Mouse (Mus musculus): ENCODE measurements at regions not wholly inside any gene's neighbourhood (a gene's known extent, or its start where the extent isn't known, plus 50 kb on each side); places are given as distances from the start of the nearest gene placed in this dataset.

DNA sequence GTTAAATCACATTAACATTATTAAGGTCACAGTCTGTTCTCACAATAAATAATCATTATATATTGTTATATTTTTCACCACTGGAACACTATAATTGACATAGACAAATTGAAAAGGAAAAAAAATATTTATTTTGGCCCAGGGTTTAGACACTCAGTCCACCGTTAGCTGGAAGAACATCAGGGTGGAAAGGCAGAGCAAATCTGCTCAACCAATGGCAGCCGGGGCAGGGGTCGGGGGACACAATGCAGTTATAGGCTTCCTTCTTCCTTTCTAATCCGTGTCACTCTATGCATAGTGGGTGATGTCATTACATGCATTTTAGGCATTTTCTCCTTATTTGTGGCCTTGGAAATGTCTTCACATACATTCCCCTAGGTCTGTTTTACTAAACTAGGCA, 552.8 kb upstream of the Tenm3 start:
- no peak for DNase-seq (ENCODE audit: low spot score in 2 of 2)

DNA sequence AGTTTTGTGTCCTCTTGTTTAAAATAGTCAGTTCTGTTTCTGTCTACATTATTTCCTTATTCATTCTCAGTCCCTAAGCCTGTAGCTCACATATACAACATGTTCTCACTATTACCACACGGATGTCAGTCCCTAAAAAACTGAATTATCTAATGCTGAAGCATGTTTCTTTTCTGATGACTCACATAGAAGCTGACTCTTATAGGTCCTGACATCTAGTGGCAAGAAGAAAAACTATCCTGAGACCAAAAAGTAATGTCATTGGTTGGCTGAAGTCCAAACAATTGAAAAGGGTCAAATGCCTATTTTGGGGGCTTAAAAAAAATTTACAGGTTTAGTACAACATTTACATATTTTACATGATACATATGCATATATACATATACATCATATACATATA, 551.3 kb upstream of the Tenm3 start:
- no peak for DNase-seq (ENCODE audit: low spot score in 2 of 2)

DNA sequence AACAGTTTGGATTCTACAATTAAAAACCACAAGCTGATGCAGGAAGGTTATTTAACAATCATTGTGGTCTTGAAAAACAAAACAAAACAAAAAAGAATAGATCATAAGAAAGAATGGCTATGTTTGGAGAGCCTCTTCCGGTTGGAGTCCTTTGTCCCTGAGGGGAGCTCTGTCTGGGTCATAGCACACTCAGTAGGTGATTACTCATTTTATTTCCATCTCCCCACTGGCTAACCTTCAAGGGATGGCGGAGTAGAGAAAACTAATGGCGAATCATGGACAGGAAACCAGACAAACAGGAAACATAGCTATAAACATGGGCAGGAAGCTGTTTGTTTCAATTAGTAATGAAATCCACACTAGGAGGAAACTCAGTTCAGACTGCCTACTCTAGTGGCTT, 545.8 kb upstream of the Tenm3 start:
- no peak for DNase-seq (ENCODE audit: low spot score in 2 of 2)

- no peak for DNase-seq (ENCODE audit: low spot score in 2 of 2)
Observed at GRCm38 (mm10) chr8:49387587-49387986, 543.8 kb upstream of the Tenm3 start.

GRCm38 (mm10) chr8:49372686-49373085, 528.9 kb upstream of the Tenm3 start:
- no peak for DNase-seq (ENCODE audit: low spot score in 2 of 2)

- no peak for DNase-seq (ENCODE audit: low spot score in 2 of 2)
Observed at GRCm38 (mm10) chr8:49362682-49363081, 518.9 kb upstream of the Tenm3 start.

DNA sequence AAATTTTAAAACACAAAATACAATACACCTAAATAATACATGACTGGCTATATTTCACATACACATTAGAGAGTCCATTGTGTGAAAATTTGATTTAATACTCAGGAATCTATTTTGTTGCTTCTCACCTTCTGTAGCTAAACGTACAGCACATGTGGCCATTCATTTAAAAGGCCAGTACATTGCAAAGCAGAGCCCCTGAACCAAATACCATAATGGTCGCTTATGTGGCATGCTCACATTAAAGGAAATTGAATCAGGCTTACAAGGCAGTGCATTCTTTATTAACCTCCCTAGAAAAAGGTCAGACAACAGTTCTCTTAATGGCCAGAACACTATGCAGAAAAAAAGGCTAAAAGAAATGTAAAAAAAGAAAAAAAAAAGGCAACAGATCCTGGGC, 517.7 kb upstream of the Tenm3 start:
- DNase-seq (ENCODE audit: low spot score in 2 of 2), result no peak

- no peak for DNase-seq (ENCODE audit: low spot score in 2 of 2)
Observed at GRCm38 (mm10) chr8:49360121-49360520, 516.4 kb upstream of the Tenm3 start.

DNA sequence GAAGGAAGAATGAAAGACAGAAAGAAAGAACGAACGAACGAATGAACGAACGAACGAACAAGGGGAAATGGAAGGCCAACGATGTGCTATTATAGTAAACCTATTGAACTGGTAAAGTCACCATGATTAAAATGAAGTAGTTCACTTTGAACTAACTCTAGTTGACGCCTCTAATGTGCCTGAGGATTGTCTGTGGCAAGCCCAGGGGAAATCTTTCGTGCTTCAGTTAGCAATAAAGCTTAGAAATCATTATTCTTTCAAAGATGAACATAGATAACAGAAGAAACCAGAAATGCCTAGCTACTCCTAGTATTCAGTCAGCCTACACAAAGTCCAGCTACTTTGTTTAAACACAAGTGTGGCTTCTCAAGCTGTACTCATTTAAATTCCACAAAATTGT, 515.9 kb upstream of the Tenm3 start:
- DNase-seq (ENCODE audit: low spot score in 2 of 2), result no peak

DNA sequence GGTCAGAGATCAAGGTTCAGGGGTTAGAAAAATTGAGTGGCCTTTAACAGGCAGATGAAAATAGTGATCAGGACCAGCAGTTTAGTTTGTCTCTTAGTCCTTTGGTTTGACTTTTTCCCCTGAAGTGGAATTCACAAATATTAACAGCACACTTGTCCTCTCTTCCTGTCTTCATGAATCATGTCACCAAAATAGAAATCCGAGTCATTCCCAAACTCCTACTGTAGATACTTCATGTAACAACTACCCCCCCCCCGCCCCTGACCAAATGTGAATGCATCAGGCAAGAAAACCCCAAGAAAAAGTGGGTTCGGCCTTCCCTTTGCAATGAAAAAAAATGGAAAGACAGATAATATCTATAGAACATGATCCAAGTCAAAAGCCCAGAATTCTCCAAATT, 504.9 kb upstream of the Tenm3 start:
- no peak for DNase-seq (ENCODE audit: low spot score in 2 of 2)

GRCm38 (mm10) chr8:49338716-49339115, 495.0 kb upstream of the Tenm3 start:
- DNase-seq (ENCODE audit: low spot score in 2 of 2), result no peak

GRCm38 (mm10) chr8:49326980-49327379, 483.2 kb upstream of the Tenm3 start:
- DNase-seq (ENCODE audit: low spot score in 2 of 2), result no peak

GRCm38 (mm10) chr8:49321404-49321803, 477.7 kb upstream of the Tenm3 start:
- no peak for DNase-seq (ENCODE audit: low spot score in 2 of 2)

DNA sequence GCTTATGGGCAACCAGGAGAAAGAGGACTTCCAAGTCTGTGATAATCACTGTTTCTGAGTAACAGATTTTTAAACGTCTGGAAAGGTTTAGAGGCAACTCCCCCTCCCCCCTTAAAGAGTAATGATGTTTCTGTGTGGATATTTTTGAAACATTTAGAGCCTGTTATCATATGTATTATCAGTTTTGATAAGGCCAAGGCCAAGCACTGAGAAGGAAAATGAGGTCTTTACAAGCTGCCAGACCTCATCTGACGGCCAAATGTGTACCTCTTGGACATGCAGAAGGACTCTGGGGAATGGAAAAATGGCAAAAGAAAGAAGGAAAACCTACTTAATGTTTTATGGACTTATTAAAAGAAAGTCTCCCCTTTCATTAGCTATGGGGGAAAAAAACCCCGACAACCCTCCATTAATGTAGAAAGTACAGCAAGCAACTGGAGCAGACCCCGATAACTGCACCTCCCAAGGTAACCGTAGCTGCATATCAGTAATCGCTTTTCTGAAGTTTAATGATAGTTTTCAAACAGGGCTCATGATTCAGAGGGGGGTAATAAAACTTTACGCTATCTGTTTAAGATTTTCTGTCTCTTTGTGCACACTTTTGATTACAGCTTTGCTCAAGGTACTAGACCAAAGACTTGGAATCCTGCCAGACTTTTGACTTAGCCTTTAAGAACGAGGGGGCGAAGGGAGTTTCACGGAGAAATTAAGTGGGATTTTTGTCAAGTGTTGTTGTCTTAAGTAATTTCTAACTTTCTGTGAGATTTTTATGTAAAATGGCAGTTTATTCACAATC, 469.9 kb upstream of the Tenm3 start:
- DNase-seq (ENCODE audit: low spot score in 2 of 2), result no peak

DNA sequence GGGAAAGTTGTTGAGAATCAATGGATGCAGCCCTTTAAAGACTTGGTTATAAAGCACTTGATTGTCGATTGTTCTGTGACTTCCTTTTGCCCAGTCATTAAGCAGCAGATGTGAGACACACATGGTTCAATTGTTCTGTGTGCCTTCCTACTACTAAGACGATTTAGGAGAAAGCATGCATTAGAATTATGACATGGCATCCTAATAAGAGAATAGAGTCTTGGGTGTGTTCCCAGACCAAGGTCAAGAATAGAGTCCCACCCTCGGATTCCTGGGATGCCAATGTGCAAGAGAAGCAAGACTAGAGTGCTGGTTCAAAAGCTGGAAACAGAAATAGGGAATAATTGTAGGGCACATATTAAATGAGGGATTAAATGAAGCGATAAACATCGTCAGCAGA, 469.1 kb upstream of the Tenm3 start:
- DNase-seq (ENCODE audit: low spot score in 2 of 2), result no peak

GRCm38 (mm10) chr8:49282401-49282800, 438.6 kb upstream of the Tenm3 start:
- DNase-seq (ENCODE audit: low spot score in 2 of 2), result no peak

DNA sequence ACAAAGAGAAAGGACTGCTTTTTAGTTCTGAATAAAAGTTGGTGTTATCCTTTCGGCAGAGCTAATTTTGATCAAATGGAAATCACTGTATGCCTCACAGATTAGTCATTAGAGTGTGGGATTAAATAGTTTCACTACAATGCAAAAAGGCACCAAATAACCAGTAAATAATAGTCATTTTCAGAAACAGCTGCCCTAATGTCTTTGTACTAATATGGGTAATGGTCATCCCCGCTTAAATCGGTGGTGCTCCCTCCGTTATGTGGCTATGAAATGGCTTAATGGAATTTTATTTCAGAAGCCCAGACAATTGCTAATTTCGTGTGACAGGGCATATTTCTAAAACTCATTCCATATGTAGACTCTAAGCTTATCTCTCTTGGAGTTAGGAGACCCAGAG, 437.5 kb upstream of the Tenm3 start:
- no peak for DNase-seq (ENCODE audit: low spot score in 2 of 2)

DNA sequence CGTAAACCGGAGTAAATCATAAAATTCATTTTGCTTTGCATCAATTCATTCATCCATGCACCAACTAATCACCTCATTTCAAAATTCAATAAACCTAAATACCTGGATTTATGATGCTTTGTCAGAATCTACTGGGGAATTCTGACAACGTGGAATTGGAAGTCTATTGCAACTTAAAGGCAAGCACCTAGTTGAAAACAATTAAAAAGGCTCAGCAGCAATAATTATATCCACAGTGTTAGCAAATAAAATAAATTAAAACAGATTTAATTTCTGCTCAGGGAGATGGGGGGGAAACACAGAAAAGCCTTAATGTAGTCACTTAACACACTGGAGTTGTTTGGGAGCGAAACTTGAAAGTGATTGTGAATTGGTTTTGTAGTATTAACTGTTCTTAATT, 430.3 kb upstream of the Tenm3 start:
- no peak for DNase-seq (ENCODE audit: low spot score in 2 of 2)

- no peak for DNase-seq (ENCODE audit: low spot score in 2 of 2)
Observed at GRCm38 (mm10) chr8:49273109-49273508, 429.4 kb upstream of the Tenm3 start.

DNA sequence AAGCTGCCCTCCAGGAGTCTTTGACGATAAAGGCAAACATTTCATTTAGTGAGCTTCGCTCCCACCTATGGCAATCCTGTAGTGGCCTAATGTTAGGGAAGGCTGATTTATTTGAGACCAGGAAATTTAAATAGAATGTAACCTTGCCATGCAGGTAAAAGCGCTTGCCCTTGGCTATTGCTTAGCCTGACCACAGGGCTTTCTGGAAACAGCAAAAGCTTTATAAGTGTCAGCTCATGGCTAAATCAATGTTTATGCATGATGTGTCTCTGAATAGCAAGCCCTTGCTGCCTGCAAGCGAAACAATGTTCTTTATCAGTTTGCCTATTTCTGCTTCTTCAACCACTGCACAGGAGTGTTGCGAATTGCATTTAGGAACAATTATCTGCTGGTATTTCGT, 419.7 kb upstream of the Tenm3 start:
- no peak for DNase-seq (ENCODE audit: low spot score in 2 of 2)

- no peak for DNase-seq (ENCODE audit: low spot score in 2 of 2)
Observed at GRCm38 (mm10) chr8:49262797-49263196, 419.0 kb upstream of the Tenm3 start.

- no peak for DNase-seq (ENCODE audit: low spot score in 2 of 2)
Observed at GRCm38 (mm10) chr8:49255954-49256353, 412.2 kb upstream of the Tenm3 start.

DNA sequence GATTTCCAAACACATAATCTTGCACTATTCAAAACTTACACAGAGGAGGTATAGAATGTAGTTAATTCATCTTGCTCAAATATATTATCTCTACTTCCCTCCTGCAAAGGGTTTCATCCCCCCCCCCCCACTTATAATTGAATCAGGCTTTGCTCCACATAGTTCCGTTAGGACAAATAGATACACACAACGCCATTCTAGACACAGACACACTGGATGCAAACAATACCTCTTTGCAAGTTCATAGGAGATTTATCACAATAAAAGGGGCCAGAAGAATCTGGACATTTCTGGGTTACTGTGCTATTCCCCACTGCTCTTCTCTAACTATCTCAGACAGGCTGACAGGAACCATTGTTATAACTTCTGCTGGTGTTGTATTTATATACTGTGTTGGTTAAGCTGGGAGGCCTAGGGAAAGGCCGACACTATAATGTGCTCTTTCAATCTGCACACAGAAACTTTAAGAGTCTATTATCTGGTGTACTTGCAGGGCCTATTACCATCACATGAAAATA, 410.6 kb upstream of the Tenm3 start:
- DNase-seq (ENCODE audit: low spot score in 2 of 2), result no peak

DNA sequence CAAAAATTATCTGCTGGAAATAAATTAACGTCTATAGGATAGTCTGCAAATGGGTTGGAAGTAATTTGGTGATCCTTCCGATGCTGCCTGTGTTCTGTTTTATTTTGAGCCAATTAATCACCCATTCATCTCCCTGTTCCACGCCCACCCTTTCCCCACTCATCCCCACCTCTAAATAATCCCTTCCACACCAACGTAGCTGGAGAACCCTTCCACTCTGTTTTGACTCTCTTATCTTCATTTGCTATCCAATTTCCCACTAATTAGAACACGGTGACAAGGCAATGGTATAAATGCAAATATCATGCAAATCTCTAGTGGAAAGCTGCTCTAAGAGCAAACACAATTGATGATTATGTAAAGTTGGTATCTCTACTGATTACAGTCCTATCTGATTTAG, 399.3 kb upstream of the Tenm3 start:
- no peak for DNase-seq (ENCODE audit: low spot score in 2 of 2)
